Mouse (Mus musculus) midbrain, embryonic 10.5 days (tissue): Measurements from ENCODE around the gene Degs2. TPM values are rescaled to one million over a fixed set of nuclear protein-coding genes. Genes with fewer than 3 reads are reported as not detected.
A peak's percentile ranks its signal among the peaks of the same experiment; 100 is the strongest.

Experiments used
- DNase-seq: peaks from one replicate; pipeline ENCODE4 v3.0.0-alpha.2; 2017; ENCODE audit warnings: low spot score
- H3K27ac ChIP-seq: fragments of 300-500 bp; sonication (generic); replicated peaks from 2 replicates; pipeline ENCODE4 v1.5.1; 2016; ENCODE audit warnings: mild to moderate bottlenecking
- H3K27me3 ChIP-seq: fragments of 300-500 bp; sonication (generic); 2 replicates; pipeline ENCODE4 v1.6.1; 2016; ENCODE audit warnings: low read depth, mild to moderate bottlenecking; ENCODE audit not compliant: poor library complexity, severe bottlenecking
- H3K36me3 ChIP-seq: fragments of 300-500 bp; sonication (generic); 2 replicates; pipeline ENCODE4 v1.6.1; 2016; ENCODE audit warnings: mild to moderate bottlenecking, moderate library complexity
- H3K4me1 ChIP-seq: fragments of 300-500 bp; sonication (generic); 2 replicates; pipeline ENCODE4 v1.6.1; 2016
- H3K4me3 ChIP-seq: fragments of 300-500 bp; sonication (generic); 2 replicates; pipeline ENCODE4 v1.5.1; 2016; ENCODE audit warnings: mild to moderate bottlenecking, moderate library complexity
- H3K9me3 ChIP-seq: fragments of 300-500 bp; sonication (generic); replicated peaks from 2 replicates; pipeline ENCODE4 v1.6.1; 2016; ENCODE audit warnings: mild to moderate bottlenecking
- WGBS: fragments of 180-500 bp; shearing (Covaris S2); methylation state at CpG from one replicate; pipeline ENCODE4 v1.1.7; 2016; 5-methylcytosine and 5-hydroxymethylcytosine counted together
- polyA plus RNA-seq: library from polyadenylated mRNA; unstranded; fragments of >200 nt; fragmentation: Nextera tagmentation; extraction: Ambion mirVana; gene quantifications from 2 replicates; pipeline ENCODE4 v1.2.1, GENCODE M21; 2016

Degs2 gene
- polyA plus RNA-seq, 1 experiment from 2014 or later: 1.1 TPM

GRCm38 (mm10) chr12:108673546-108673945 lies 28.6 kb downstream of the Degs2 start:
- peaks cover 93% of the 10 kb centered on the region for H3K36me3 ChIP-seq

GRCm38 (mm10) chr12:108672908-108673307 lies 29.2 kb downstream of the Degs2 start:
- 93% methylated on average over 4 of the region's 4 CpGs for WGBS
- H3K4me3 ChIP-seq: no peak overlapping the region
- H3K27ac ChIP-seq: no peak overlapping the region
- no peaks in the 10 kb centered on the region for H3K9me3 ChIP-seq
- H3K27me3 ChIP-seq: no peaks in the 10 kb centered on the region
- H3K36me3 ChIP-seq: peaks cover 87% of the 10 kb centered on the region
- no peak for DNase-seq
- H3K4me1 ChIP-seq: no peaks in the 10 kb centered on the region

More at GRCm38 (mm10) chr12:108673546-108673945, 28.6 kb downstream of the Degs2 start:
- Histone ChIP-seq H3K9me3 (no peaks in the 10 kb centered on the region), H3K27ac (no peak overlapping the region), H3K4me1 (no peaks in the 10 kb centered on the region), H3K4me3 (no peak overlapping the region), H3K27me3 (no peaks in the 10 kb centered on the region)
- DNase-seq: no peak
- 87% methylated on average over 3 of the region's 3 CpGs for WGBS

DNA sequence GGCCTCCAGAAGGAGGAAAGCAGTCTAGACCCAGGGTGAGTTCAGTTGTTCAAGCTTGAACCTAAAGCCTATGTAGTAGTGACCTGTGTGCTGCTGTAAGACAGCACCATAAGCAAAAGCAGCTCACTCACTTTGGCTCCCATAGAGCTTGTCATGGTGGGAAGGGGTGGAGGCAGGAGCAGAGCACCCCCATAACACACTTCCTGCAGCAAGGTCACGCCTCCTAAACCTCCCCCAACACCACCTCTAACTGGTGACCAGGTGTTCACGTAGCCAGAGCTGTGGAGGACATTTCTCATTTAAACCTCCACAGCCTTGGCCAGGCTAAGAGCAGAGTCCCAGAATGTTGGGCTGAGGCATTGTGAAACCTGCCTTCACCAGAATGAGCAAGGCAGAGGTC lies 30.6 kb downstream of the Degs2 start:
- Histone ChIP-seq H3K27ac (no peak overlapping the region), H3K27me3 (no peaks in the 10 kb centered on the region), H3K36me3 (peaks cover 82% of the 10 kb centered on the region), H3K4me1 (no peaks in the 10 kb centered on the region), H3K4me3 (no peak overlapping the region), H3K9me3 (no peaks in the 10 kb centered on the region)
- 90% methylated on average over 2 of the region's 2 CpGs for WGBS
- DNase-seq: no peak

DNA sequence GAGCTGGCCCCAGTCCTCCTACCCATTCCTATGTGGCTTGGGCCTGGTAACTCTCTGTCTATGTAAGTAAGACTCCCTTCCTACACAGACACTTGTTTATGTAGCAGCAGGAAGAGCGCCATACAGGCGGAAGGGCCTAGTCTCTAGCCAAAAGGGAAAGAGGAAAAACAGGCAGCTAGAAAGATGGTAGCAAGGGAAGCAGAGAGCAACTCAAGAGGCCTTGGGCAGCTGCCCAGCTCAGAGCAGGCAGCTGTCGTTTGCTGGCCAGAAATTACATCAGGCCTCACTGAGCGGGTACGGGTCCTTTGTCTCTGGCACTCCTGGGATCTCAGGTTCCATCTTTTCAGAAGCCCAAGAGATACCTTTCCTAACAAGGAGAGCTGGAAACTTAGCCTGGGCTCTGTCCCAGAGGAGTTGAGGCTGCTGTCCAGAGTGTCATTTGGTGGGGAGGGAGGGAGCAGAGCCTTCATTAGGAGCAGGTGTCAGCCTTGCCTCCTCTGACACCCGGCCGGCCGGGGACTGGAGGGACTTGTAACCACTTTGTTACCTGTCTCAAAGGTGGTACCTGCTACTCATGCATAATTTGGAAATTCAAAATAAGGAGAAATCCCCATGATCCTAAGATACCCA lies 33.4 kb downstream of the Degs2 start:
- no peak for DNase-seq
- Histone ChIP-seq H3K4me3 (no peak overlapping the region), H3K36me3 (peaks cover 79% of the 10 kb centered on the region), H3K9me3 (no peaks in the 10 kb centered on the region), H3K4me1 (0 out of 2 replicates have a peak, but pooled peaks cover 4% of the 10 kb centered on the region), H3K27ac (no peak overlapping the region), H3K27me3 (no peaks in the 10 kb centered on the region)
- WGBS: 90% methylated on average over 8 of the region's 8 CpGs

DNA sequence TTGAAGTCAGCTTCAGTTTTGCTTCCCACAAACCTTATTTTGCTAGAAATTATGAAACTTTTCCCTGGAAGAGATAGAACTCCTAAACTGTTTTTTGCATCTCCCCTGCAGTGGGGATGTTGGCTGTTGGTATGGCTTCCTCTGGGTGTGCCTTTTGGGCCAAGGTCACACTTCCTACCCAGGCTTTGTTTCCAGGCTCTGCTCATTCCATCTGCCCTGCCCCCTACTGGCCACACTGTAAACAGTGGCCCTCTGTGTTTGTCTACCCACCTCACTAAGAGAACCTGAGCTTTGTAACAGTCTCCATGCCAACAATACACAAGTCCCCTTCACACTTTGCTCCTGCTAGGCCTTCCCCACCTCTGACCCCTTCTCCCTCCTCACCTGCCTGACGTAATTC lies 44.8 kb downstream of the Degs2 start:
- Histone ChIP-seq H3K27ac (no peak overlapping the region), H3K4me3 (no peak overlapping the region), H3K36me3 (peaks cover 98% of the 10 kb centered on the region), H3K9me3 (no peaks in the 10 kb centered on the region), H3K27me3 (no peaks in the 10 kb centered on the region), H3K4me1 (peaks cover 3% of the 10 kb centered on the region; the same call in 1 of the 2 replicates)
- WGBS: 97% methylated on average over 1 of the region's 1 CpGs
- DNase-seq: peak; percentile 47

DNA sequence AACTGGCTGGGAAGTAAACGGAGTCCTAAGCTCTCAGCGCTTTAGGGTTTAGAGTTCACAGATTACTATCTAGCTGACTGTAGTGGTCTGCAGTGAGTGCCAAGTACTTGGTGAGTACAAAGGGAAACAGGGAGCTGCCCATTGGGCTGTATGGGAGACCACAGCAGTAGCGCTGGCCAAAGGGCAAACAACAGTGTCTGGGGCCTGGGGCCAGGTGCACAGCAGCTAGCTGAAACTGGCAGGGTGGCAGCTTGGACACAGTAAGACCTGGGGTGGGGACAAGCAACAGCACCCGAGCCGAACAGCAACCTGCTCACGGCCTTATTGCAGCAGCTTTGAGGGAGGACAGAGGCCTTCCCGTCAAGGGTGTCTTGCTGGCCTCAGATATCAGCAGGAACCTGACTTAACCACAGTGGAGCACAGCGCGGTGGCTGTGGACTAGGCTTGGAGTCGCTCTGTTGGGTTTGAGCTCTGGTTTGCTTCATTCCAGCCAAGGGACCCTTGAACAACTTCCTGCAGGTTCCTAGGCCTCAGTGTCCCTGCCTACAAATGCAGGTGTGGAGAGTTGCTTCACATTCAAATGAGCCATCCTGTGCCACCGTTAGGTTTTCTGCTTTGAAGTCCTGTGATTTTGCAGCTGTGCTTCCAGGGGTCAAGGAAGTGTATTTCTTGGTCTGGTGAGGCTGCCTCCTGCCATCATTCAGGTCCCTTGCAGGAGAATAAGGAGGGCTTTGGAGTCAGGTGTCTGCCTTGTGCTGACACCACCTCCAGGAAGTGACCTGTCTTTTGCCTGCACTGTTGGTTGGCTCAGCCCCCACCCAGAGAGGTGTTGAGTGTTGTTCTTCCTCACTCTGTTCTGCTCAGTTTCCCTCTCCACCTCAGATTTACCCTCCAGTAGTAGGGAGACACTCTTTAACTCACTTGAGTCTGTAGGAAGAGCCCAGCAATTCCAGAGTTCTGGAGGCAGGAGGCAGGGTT lies 48.5 kb downstream of the Degs2 start:
- 92% methylated on average over 11 of the region's 11 CpGs for WGBS
- H3K36me3 ChIP-seq: peaks cover 98% of the 10 kb centered on the region
- peaks cover 3% of the 10 kb centered on the region; the same call in 1 of the 2 replicates for H3K4me1 ChIP-seq
- no peak for DNase-seq
- no peaks in the 10 kb centered on the region for H3K27me3 ChIP-seq
- H3K4me3 ChIP-seq: no peak overlapping the region
- H3K9me3 ChIP-seq: no peaks in the 10 kb centered on the region
- H3K27ac ChIP-seq: no peak overlapping the region

GRCm38 (mm10) chr12:108651053-108651660 lies 51.0 kb downstream of the Degs2 start:
- H3K27me3 ChIP-seq: no peaks in the 10 kb centered on the region
- no peak overlapping the region for H3K4me3 ChIP-seq
- WGBS: 65% methylated on average over 7 of the region's 7 CpGs
- no peaks in the 10 kb centered on the region for H3K4me1 ChIP-seq
- no peak for DNase-seq
- no peaks in the 10 kb centered on the region for H3K9me3 ChIP-seq
- H3K36me3 ChIP-seq: peaks cover 84% of the 10 kb centered on the region
- no peak overlapping the region for H3K27ac ChIP-seq

GRCm38 (mm10) chr12:108647784-108648183 lies 54.3 kb downstream of the Degs2 start:
- no peak for DNase-seq
- no peaks in the 10 kb centered on the region for H3K4me1 ChIP-seq
- no peak overlapping the region for H3K4me3 ChIP-seq
- peaks cover 51% of the 10 kb centered on the region for H3K36me3 ChIP-seq
- H3K9me3 ChIP-seq: no peaks in the 10 kb centered on the region
- no peaks in the 10 kb centered on the region for H3K27me3 ChIP-seq
- H3K27ac ChIP-seq: no peak overlapping the region

DNA sequence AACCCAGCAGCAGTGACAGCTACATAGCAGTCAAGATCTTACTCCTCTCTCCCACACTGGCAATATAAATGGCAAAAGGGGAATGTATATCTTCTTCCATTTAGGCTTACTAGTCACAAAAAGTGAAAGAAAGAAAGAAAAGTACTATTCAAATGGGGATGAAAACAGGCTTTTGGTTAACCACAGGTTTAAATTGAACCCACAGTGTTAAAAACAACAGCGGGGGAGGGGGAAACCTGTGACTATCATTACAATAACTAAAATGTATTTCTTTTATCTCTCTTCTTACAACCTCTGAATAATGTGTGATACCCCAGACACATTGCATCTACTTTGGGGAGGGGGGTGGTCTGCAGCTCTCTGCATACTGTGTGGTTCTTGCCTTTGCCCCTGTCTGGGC lies 55.9 kb downstream of the Degs2 start:
- WGBS: 91% methylated on average over 1 of the region's 1 CpGs
- Histone ChIP-seq H3K27ac (no peak overlapping the region), H3K36me3 (peaks cover 36% of the 10 kb centered on the region), H3K4me3 (no peak overlapping the region), H3K9me3 (no peaks in the 10 kb centered on the region), H3K4me1 (no peaks in the 10 kb centered on the region), H3K27me3 (no peaks in the 10 kb centered on the region)
- no peak for DNase-seq

- H3K27ac ChIP-seq: no peak overlapping the region
- H3K36me3 ChIP-seq: peaks cover 13% of the 10 kb centered on the region
- peaks cover 4% of the 10 kb centered on the region for H3K4me1 ChIP-seq
- WGBS: 94% methylated on average over 3 of the region's 3 CpGs
- no peaks in the 10 kb centered on the region for H3K9me3 ChIP-seq
- DNase-seq: no peak
- H3K27me3 ChIP-seq: no peaks in the 10 kb centered on the region
- no peak overlapping the region for H3K4me3 ChIP-seq
Measured at GRCm38 (mm10) chr12:108642019-108642418, 60.1 kb downstream of the Degs2 start.

GRCm38 (mm10) chr12:108639126-108639525 lies 63.0 kb downstream of the Degs2 start:
- H3K36me3 ChIP-seq: peaks cover 19% of the 10 kb centered on the region
- H3K27me3 ChIP-seq: no peaks in the 10 kb centered on the region
- H3K4me3 ChIP-seq: no peak overlapping the region
- no peak overlapping the region for H3K27ac ChIP-seq
- H3K9me3 ChIP-seq: no peaks in the 10 kb centered on the region
- 93% methylated on average over 3 of the region's 3 CpGs for WGBS
- DNase-seq: no peak
- peaks cover 8% of the 10 kb centered on the region for H3K4me1 ChIP-seq

DNA sequence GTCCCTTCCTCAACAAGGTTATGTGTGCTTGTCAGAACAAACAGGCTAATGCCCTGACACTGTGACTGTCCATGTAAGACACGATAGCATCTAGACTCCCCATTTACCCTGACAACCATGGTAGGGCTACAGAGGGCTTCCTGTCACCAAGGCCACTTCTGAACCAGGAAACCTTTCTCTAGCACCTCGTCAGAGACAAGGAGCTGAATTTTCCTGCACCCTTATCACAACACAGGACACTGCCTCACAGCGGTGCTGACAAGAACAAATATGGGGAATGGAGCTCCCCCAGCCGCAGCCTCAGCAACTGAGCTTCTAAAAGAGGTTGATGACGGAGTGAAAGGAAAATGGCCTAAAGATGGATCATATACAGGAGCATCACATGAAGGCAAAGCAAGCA lies 64.7 kb downstream of the Degs2 start:
- DNase-seq: no peak
- Histone ChIP-seq H3K9me3 (no peaks in the 10 kb centered on the region), H3K4me1 (peaks cover 8% of the 10 kb centered on the region), H3K27me3 (no peaks in the 10 kb centered on the region), H3K36me3 (peaks cover 28% of the 10 kb centered on the region), H3K27ac (0 out of 2 replicates have a peak overlapping the region, but pooled peaks have one; percentile 13), H3K4me3 (no peak overlapping the region)
- 93% methylated on average over 5 of the region's 5 CpGs for WGBS
